Mouse (Mus musculus) testis, postnatal 14 days (tissue): ENCODE measurements at regions not wholly inside any gene's neighbourhood (a gene's known extent, or its start where the extent isn't known, plus 50 kb on each side); places are given as distances from the start of the nearest gene placed in this dataset.
A peak's percentile ranks its signal among the peaks of the same experiment; 100 is the strongest.

Experiments used
- DNase-seq: peaks from one replicate; pipeline ENCODE4 v3.0.0; 2021; ENCODE audit warnings: low spot score

GRCm38 (mm10) chr6:94813481-94814148 is 113.7 kb upstream of the Lrig1 start:
- DNase-seq: no peak

GRCm38 (mm10) chr6:94811846-94812245 is 111.9 kb upstream of the Lrig1 start:
- no peak for DNase-seq

- DNase-seq: no peak
Measured at GRCm38 (mm10) chr6:94807216-94807615, 107.3 kb upstream of the Lrig1 start.

- DNase-seq: no peak
Measured at GRCm38 (mm10) chr6:94806481-94807160, 106.7 kb upstream of the Lrig1 start.

GRCm38 (mm10) chr6:94805685-94806084 is 105.7 kb upstream of the Lrig1 start:
- no peak for DNase-seq

- DNase-seq: no peak
Measured at GRCm38 (mm10) chr6:94804284-94804815, 104.4 kb upstream of the Lrig1 start.

- no peak for DNase-seq
Measured at GRCm38 (mm10) chr6:94801039-94801438, 101.1 kb upstream of the Lrig1 start.

- DNase-seq: no peak
Measured at GRCm38 (mm10) chr6:94798545-94799211, 98.7 kb upstream of the Lrig1 start.

GRCm38 (mm10) chr6:94795442-94795841 is 95.5 kb upstream of the Lrig1 start:
- no peak for DNase-seq

- DNase-seq: peak; percentile 30
Measured at GRCm38 (mm10) chr6:94793555-94793954, 93.6 kb upstream of the Lrig1 start.

- no peak for DNase-seq
Measured at GRCm38 (mm10) chr6:94792312-94792711, 92.4 kb upstream of the Lrig1 start.

- no peak for DNase-seq
Measured at GRCm38 (mm10) chr6:94789308-94789763, 89.4 kb upstream of the Lrig1 start.

- DNase-seq: no peak
Measured at GRCm38 (mm10) chr6:94783471-94783870, 83.5 kb upstream of the Lrig1 start.

- no peak for DNase-seq
Measured at GRCm38 (mm10) chr6:94780621-94781020, 80.7 kb upstream of the Lrig1 start.

- peak; percentile 19 for DNase-seq
Measured at GRCm38 (mm10) chr6:94779854-94780253, 79.9 kb upstream of the Lrig1 start.

- DNase-seq: no peak
Measured at GRCm38 (mm10) chr6:94779213-94779612, 79.3 kb upstream of the Lrig1 start.

- no peak for DNase-seq
Measured at GRCm38 (mm10) chr6:94778797-94779196, 78.8 kb upstream of the Lrig1 start.

- DNase-seq: no peak
Measured at GRCm38 (mm10) chr6:94776585-94776984, 76.6 kb upstream of the Lrig1 start.

- DNase-seq: no peak
Measured at GRCm38 (mm10) chr6:94774871-94775270, 74.9 kb upstream of the Lrig1 start.

- no peak for DNase-seq
Measured at GRCm38 (mm10) chr6:94773604-94774486, 73.9 kb upstream of the Lrig1 start.

GRCm38 (mm10) chr6:94772868-94773603 is 73.1 kb upstream of the Lrig1 start:
- DNase-seq: no peak
